In genomic region chr1:74775816-74776215, GRCm38 (mm10) we compare ENCODE assay signal across 12 mouse cellular contexts. TPM values are rescaled to one million over a fixed set of nuclear protein-coding genes. Genes with fewer than 3 reads are reported as not detected.
A peak's percentile ranks its signal among the peaks of the same experiment; 100 is the strongest.
DNase-seq lines count a peak whose midpoint lies in the region; ATAC-seq and TF ChIP-seq lines count a peak whose summit lies in the region.
"Had no signal": no experiment of that assay in that cellular context is flagged by ENCODE, and none has a peak within 500 bp of the region (broad histone marks: within the 10 kb centered on the region; RNA-seq: fewer than 3 reads in every experiment).

No protein-coding gene starts in this region.

- H3K36me3 ChIP-seq in lung, embryonic 14.5 days (ENCODE audit: insufficient read depth), result no peaks in the 10 kb centered on the region
- no peaks in the 10 kb centered on the region for H3K36me3 ChIP-seq in E14TG2a.4 (ENCODE audit: insufficient read depth, low read length)
- no peaks in the 10 kb centered on the region for H3K36me3 ChIP-seq in embryonic facial prominence, embryonic 15.5 days
- H3K36me3 ChIP-seq: G1E; hindbrain, embryonic 15.5 days had no signal

- no peak for DNase-seq in gastrocnemius, adult 2 months
- DNase-seq in gastrocnemius, postnatal 36 days, result no peak
- peak; percentile 33 for DNase-seq in lung, embryonic 14.5 days
- no peak for DNase-seq in lung, postnatal 36 days
- DNase-seq in B cell, adult 2 months, result no peak
- no peak for DNase-seq in thymus, postnatal 25 days

- no peak overlapping the region for H3K27ac ChIP-seq in gastrocnemius, adult 2 months
- H3K27ac ChIP-seq in lung, embryonic 14.5 days (ENCODE audit: low read depth), result no peak overlapping the region
- no peak overlapping the region; the same call in 1 of the 2 replicates for H3K27ac ChIP-seq in embryonic facial prominence, embryonic 15.5 days (replicated peaks)
- H3K27ac ChIP-seq: hindbrain, embryonic 15.5 days had no signal

- intact Hi-C loops in gastrocnemius, adult 2 months (cut with DNase I), result no loop called here
- intact Hi-C loops in gastrocnemius, postnatal 36 days (cut with DNase I), result no loop called here

- H3K4me1 ChIP-seq in lung, embryonic 14.5 days (ENCODE audit: insufficient read depth), result peaks cover 10% of the 10 kb centered on the region
- peaks cover 88% of the 10 kb centered on the region for H3K4me1 ChIP-seq in E14TG2a.4 (replicated peaks; ENCODE audit: low read depth, low read length)
- H3K4me1 ChIP-seq in embryonic facial prominence, embryonic 15.5 days, result peaks cover 32% of the 10 kb centered on the region

- H3K27me3 ChIP-seq in lung, embryonic 14.5 days (ENCODE audit: insufficient read depth, low read length), result peaks cover 47% of the 10 kb centered on the region
- H3K27me3 ChIP-seq in E14TG2a.4 (ENCODE audit: insufficient read depth, low read length), result peaks cover 73% of the 10 kb centered on the region
- peaks cover 44% of the 10 kb centered on the region for H3K27me3 ChIP-seq in embryonic facial prominence, embryonic 15.5 days

- H3K9me3 ChIP-seq in lung, embryonic 14.5 days (ENCODE audit: low read depth, low read length), result no peaks in the 10 kb centered on the region
- H3K9me3 ChIP-seq in E14TG2a.4 (ENCODE audit: low read length), result no peaks in the 10 kb centered on the region
- no peaks in the 10 kb centered on the region for H3K9me3 ChIP-seq in embryonic facial prominence, embryonic 15.5 days (replicated peaks)
- H3K9me3 ChIP-seq: hindbrain, embryonic 15.5 days had no signal

- peak; percentile 41 for TF ChIP-seq CTCF in gastrocnemius, adult 2 months (IDR thresholded peaks at IDR 0.05)
- TF ChIP-seq CTCF in lung, embryonic 14.5 days (IDR thresholded peaks at IDR 0.05; ENCODE audit: low read depth), result peak; percentile 39
- peak; percentile 33; the same call in 1 of the 2 replicates for TF ChIP-seq CTCF in E14TG2a.4 (conservative IDR thresholded peaks at IDR 0.05; ENCODE audit: low read length)

- H3K4me3 ChIP-seq in gastrocnemius, adult 2 months, result no peak overlapping the region
- no peak overlapping the region for H3K4me3 ChIP-seq in lung, embryonic 14.5 days (ENCODE audit: low read depth, low read length)
- H3K4me3 ChIP-seq in E14TG2a.4 (replicated peaks; ENCODE audit: low read length), result no peak overlapping the region
- H3K4me3 ChIP-seq in embryonic facial prominence, embryonic 15.5 days (replicated peaks), result no peak overlapping the region
- H3K4me3 ChIP-seq: hindbrain, embryonic 15.5 days had no signal

- WGBS in lung, embryonic 14.5 days, result 11% methylated on average over 5 of the region's 5 CpGs
- 13% methylated on average over 5 of the region's 5 CpGs for WGBS in embryonic facial prominence, embryonic 15.5 days

- no peak for ATAC-seq in lung, embryonic 14.5 days (ENCODE audit: insufficient read depth)
- ATAC-seq in embryonic facial prominence, embryonic 15.5 days (ENCODE audit: insufficient number of reproducible peaks, low FRiP score, low TSS enrichment, low read depth), result no peak
- ATAC-seq: forebrain, embryonic 14.5 days had no signal

- H3K4me2 ChIP-seq in lung, embryonic 14.5 days, result no peak overlapping the region
- H3K4me2 ChIP-seq in embryonic facial prominence, embryonic 15.5 days (replicated peaks), result peak overlapping the region; percentile 20
- H3K4me2 ChIP-seq: hindbrain, embryonic 15.5 days had no signal

- H3K9ac ChIP-seq in lung, embryonic 14.5 days, result no peak overlapping the region
- H3K9ac ChIP-seq in embryonic facial prominence, embryonic 15.5 days, result no peak overlapping the region
- H3K9ac ChIP-seq: hindbrain, embryonic 15.5 days had no signal

RNA-seq across cellular contexts. Expression of gene Wnt6, which starts 4.1 kb away (rescaled TPM):
- total RNA-seq in gastrocnemius, adult 2 months (2021), result under 1 TPM; 0.39 to 0.77 TPM
- total RNA-seq in gastrocnemius, postnatal 36 days (2021), result under 1 TPM; 0.20 to 0.32 TPM
- polyA plus RNA-seq in lung, embryonic 14.5 days (2014; fragmentation: Nextera tagmentation; extraction: Ambion mirVana), result 0.53 and 0.57 TPM in 2 replicates
- polyA plus RNA-seq in embryonic facial prominence, embryonic 15.5 days (2015; fragmentation: Nextera tagmentation; extraction: Ambion mirVana), result 37.6 and 40.1 TPM in 2 replicates
- total RNA-seq: G1E had no signal
- polyA plus RNA-seq: G1E had no signal

RNA-seq across cellular contexts. Expression of gene Wnt10a, which starts 15.5 kb away (rescaled TPM):
- total RNA-seq in gastrocnemius, adult 2 months (2021), result under 1 TPM in 1 of 2 experiments, not detected in 1; 0.39 TPM
- not detected for total RNA-seq in gastrocnemius, postnatal 36 days (2021)
- not detected in 2 replicates for polyA plus RNA-seq in lung, embryonic 14.5 days (2014; fragmentation: Nextera tagmentation; extraction: Ambion mirVana)
- polyA plus RNA-seq in embryonic facial prominence, embryonic 15.5 days (2015; fragmentation: Nextera tagmentation; extraction: Ambion mirVana), result 13.3 and 16.3 TPM in 2 replicates
- polyA plus RNA-seq: G1E; liver, embryonic 16.5 days had no signal

RNA-seq across cellular contexts. Expression of gene Prkag3, which starts 26.8 kb away (rescaled TPM):
- 100 to 1,000 TPM in 1 of 2 experiments, 10 to 100 TPM in 1; 61.6 to 111 TPM for total RNA-seq in gastrocnemius, adult 2 months (2021)
- 10 to 100 TPM; 63.9 to 90.3 TPM for total RNA-seq in gastrocnemius, postnatal 36 days (2021)
- 0.12 and 0.29 TPM in 2 replicates for polyA plus RNA-seq in lung, embryonic 14.5 days (2014; fragmentation: Nextera tagmentation; extraction: Ambion mirVana)
- 5.7 and 7.5 TPM in 2 replicates for polyA plus RNA-seq in embryonic facial prominence, embryonic 15.5 days (2015; fragmentation: Nextera tagmentation; extraction: Ambion mirVana)
- total RNA-seq: G1E had no signal
- polyA plus RNA-seq: forebrain, embryonic 14.5 days; G1E; hindbrain, embryonic 15.5 days had no signal
